Mouse (Mus musculus) midbrain, postnatal 0 days (tissue): ENCODE measurements around the gene Gpc6. TPM values are rescaled to one million over a fixed set of nuclear protein-coding genes. Genes with fewer than 3 reads are reported as not detected.

ENCODE experiments used
- ATAC-seq: fragments of 200-750 bp; cut with Nextera tagmentation; 2 replicates; pipeline ENCODE4 v1.8.0; 2017; ENCODE audit warnings: moderate number of reproducible peaks, mild to moderate bottlenecking, moderate TSS enrichment, moderate library complexity; ENCODE audit not compliant: low FRiP score
- DNase-seq: peaks from one replicate; pipeline ENCODE4 v3.0.0-alpha.2; 2015; ENCODE audit warnings: low spot score
- H3K27ac ChIP-seq: fragments of 300-500 bp; sonication (generic); 2 replicates; pipeline ENCODE4 v1.5.1; 2014; ENCODE audit warnings: low read depth, mild to moderate bottlenecking, low read length, mixed read lengths
- H3K27me3 ChIP-seq: fragments of 300-500 bp; sonication (generic); 2 replicates; pipeline ENCODE4 v1.6.1; 2014; ENCODE audit warnings: low read length, control low read depth, mixed read lengths; ENCODE audit not compliant: insufficient read depth
- H3K36me3 ChIP-seq: fragments of 300-500 bp; sonication (generic); 2 replicates; pipeline ENCODE4 v1.6.1; 2014; ENCODE audit warnings: low read length, control low read depth, mixed read lengths; ENCODE audit not compliant: insufficient read depth
- H3K4me1 ChIP-seq: fragments of 300-500 bp; sonication (generic); 2 replicates; pipeline ENCODE4 v1.6.1; 2014; ENCODE audit warnings: mild to moderate bottlenecking, control low read depth, antibody characterized with exemption, low read length, mixed read lengths; ENCODE audit not compliant: insufficient read depth
- H3K4me2 ChIP-seq: fragments of 300-500 bp; sonication (generic); 2 replicates; pipeline ENCODE4 v1.6.1; 2014; ENCODE audit warnings: low read depth, mild to moderate bottlenecking, low read length, mixed read lengths; ENCODE audit not compliant: poor library complexity, severe bottlenecking
- H3K4me3 ChIP-seq: fragments of 300-500 bp; sonication (generic); 2 replicates; pipeline ENCODE4 v1.5.1; 2014; ENCODE audit warnings: low read depth, mild to moderate bottlenecking, low read length, moderate library complexity
- H3K9ac ChIP-seq: fragments of 300-500 bp; sonication (generic); replicated peaks from 2 replicates; pipeline ENCODE4 v1.6.1; 2014; ENCODE audit warnings: mild to moderate bottlenecking, low read length, moderate library complexity, mixed read lengths; ENCODE audit not compliant: poor library complexity, severe bottlenecking
- H3K9me3 ChIP-seq: fragments of 300-500 bp; sonication (generic); 2 replicates; pipeline ENCODE4 v1.6.1; 2016; ENCODE audit warnings: low read length, control low read depth
- CTCF ChIP-seq: IDR thresholded peaks from 2 replicates; pipeline ENCODE4 v1.5.1; 2016; ENCODE audit warnings: antibody characterized with exemption, mild to moderate bottlenecking
- WGBS: fragments of 180-500 bp; shearing (Covaris S2); extraction: QIAGEN DNeasy Blood & Tissue Kit; methylation state at CpG from one replicate; pipeline ENCODE4 v1.1.7; 2014; 5-methylcytosine and 5-hydroxymethylcytosine counted together
- polyA plus RNA-seq: library from polyadenylated mRNA; unstranded; fragments of >200 nt; fragmentation: Nextera tagmentation; extraction: Ambion mirVana; gene quantifications from 2 replicates; pipeline ENCODE4 v1.2.1, GENCODE M21; 2015
- total RNA-seq: library from RNA; depleted of rRNA; stranded (reverse); fragments of >200 nt; gene quantifications from 2 replicates; pipeline ENCODE4 v1.2.3, GENCODE M21; 2014

Gpc6 gene
- total and polyA plus RNA-seq, 2 experiments from 2014 or later, result 19.3 to 20.3 TPM

- Histone ChIP-seq H3K4me1 (no peaks in the 10 kb centered on the region), H3K27ac (no peak overlapping the region), H3K27me3 (no peaks in the 10 kb centered on the region), H3K9me3 (no peaks in the 10 kb centered on the region), H3K9ac (no peak overlapping the region), H3K4me2 (no peak overlapping the region), H3K4me3 (no peak overlapping the region), H3K36me3 (no peaks in the 10 kb centered on the region)
- no peak for ATAC-seq
- no peak for TF ChIP-seq CTCF
- no peak for DNase-seq
- 95% methylated on average over 7 of the region's 7 CpGs for WGBS
These were observed 601.9 kb downstream of the Gpc6 start for GRCm38 (mm10) chr14:117527053-117527452.

- Histone ChIP-seq H3K27me3 (no peaks in the 10 kb centered on the region), H3K9ac (no peak overlapping the region), H3K36me3 (no peaks in the 10 kb centered on the region), H3K27ac (no peak overlapping the region), H3K4me3 (no peak overlapping the region), H3K4me1 (no peaks in the 10 kb centered on the region), H3K9me3 (no peaks in the 10 kb centered on the region), H3K4me2 (no peak overlapping the region)
- WGBS, result 76% methylated on average over 3 of the region's 3 CpGs
- ATAC-seq, result no peak
- peak; percentile 14 for DNase-seq
- TF ChIP-seq CTCF, result no peak
These were observed 604.3 kb downstream of the Gpc6 start for GRCm38 (mm10) chr14:117529439-117529838.

GRCm38 (mm10) chr14:117552776-117553175 lies 627.7 kb downstream of the Gpc6 start:
- Histone ChIP-seq H3K4me2 (no peak overlapping the region), H3K4me3 (no peak overlapping the region), H3K9me3 (no peaks in the 10 kb centered on the region), H3K4me1 (no peaks in the 10 kb centered on the region), H3K9ac (no peak overlapping the region), H3K27ac (no peak overlapping the region), H3K27me3 (no peaks in the 10 kb centered on the region), H3K36me3 (no peaks in the 10 kb centered on the region)
- no peak for TF ChIP-seq CTCF
- DNase-seq (no peak), ATAC-seq (no peak)

GRCm38 (mm10) chr14:117556715-117557320 lies 631.7 kb downstream of the Gpc6 start:
- H3K4me3 ChIP-seq, result no peak overlapping the region
- H3K36me3 ChIP-seq, result no peaks in the 10 kb centered on the region
- no peak for ATAC-seq
- 75% methylated on average over 7 of the region's 7 CpGs for WGBS
- no peaks in the 10 kb centered on the region for H3K4me1 ChIP-seq
- H3K9ac ChIP-seq, result no peak overlapping the region
- H3K27ac ChIP-seq, result no peak overlapping the region
- TF ChIP-seq CTCF, result no peak
- H3K27me3 ChIP-seq, result no peaks in the 10 kb centered on the region
- no peak for DNase-seq
- no peaks in the 10 kb centered on the region for H3K9me3 ChIP-seq
- H3K4me2 ChIP-seq, result no peak overlapping the region

- TF ChIP-seq CTCF, result no peak
- Histone ChIP-seq H3K36me3 (no peaks in the 10 kb centered on the region), H3K4me1 (no peaks in the 10 kb centered on the region), H3K9me3 (no peaks in the 10 kb centered on the region), H3K27ac (no peak overlapping the region), H3K4me3 (no peak overlapping the region), H3K27me3 (no peaks in the 10 kb centered on the region), H3K4me2 (no peak overlapping the region), H3K9ac (no peak overlapping the region)
- DNase-seq, result no peak
- ATAC-seq, result no peak
- WGBS, result 70% methylated on average over 4 of the region's 4 CpGs
These were observed 637.0 kb downstream of the Gpc6 start for GRCm38 (mm10) chr14:117562146-117562545.

GRCm38 (mm10) chr14:117569278-117569677 lies 644.2 kb downstream of the Gpc6 start:
- H3K4me2 ChIP-seq, result no peak overlapping the region
- H3K27ac ChIP-seq, result no peak overlapping the region
- DNase-seq, result no peak
- 81% methylated on average over 4 of the region's 4 CpGs for WGBS
- no peaks in the 10 kb centered on the region for H3K4me1 ChIP-seq
- no peak for ATAC-seq
- no peaks in the 10 kb centered on the region for H3K36me3 ChIP-seq
- TF ChIP-seq CTCF, result no peak
- H3K9ac ChIP-seq, result no peak overlapping the region
- H3K9me3 ChIP-seq, result no peaks in the 10 kb centered on the region
- H3K27me3 ChIP-seq, result no peaks in the 10 kb centered on the region
- H3K4me3 ChIP-seq, result no peak overlapping the region
